Mouse (Mus musculus): ENCODE measurements at regions not wholly inside any gene's neighbourhood (a gene's known extent, or its start where the extent isn't known, plus 50 kb on each side); places are given as distances from the start of the nearest gene placed in this dataset.

- no peak for DNase-seq (ENCODE audit: low read depth, low spot score)
These were observed 318.4 kb upstream of the Slc7a11 start for GRCm38 (mm10) chr3:50761766-50762165.

GRCm38 (mm10) chr3:50758106-50758505, 314.7 kb upstream of the Slc7a11 start:
- DNase-seq (ENCODE audit: low read depth, low spot score) = no peak

GRCm38 (mm10) chr3:50737173-50737572, 293.8 kb upstream of the Slc7a11 start:
- DNase-seq (ENCODE audit: low read depth, low spot score) = no peak

GRCm38 (mm10) chr3:50719035-50719434, 275.6 kb upstream of the Slc7a11 start:
- DNase-seq (ENCODE audit: low read depth, low spot score) = no peak

GRCm38 (mm10) chr3:50713463-50713862, 270.0 kb upstream of the Slc7a11 start:
- no peak for DNase-seq (ENCODE audit: low read depth, low spot score)

GRCm38 (mm10) chr3:50709415-50709989, 266.1 kb upstream of the Slc7a11 start:
- DNase-seq (ENCODE audit: low read depth, low spot score) = no peak

- DNase-seq (ENCODE audit: low read depth, low spot score) = no peak
These were observed 263.3 kb upstream of the Slc7a11 start for GRCm38 (mm10) chr3:50706707-50707106.

- peak; percentile 4 for DNase-seq (ENCODE audit: low read depth, low spot score)
These were observed 251.7 kb upstream of the Slc7a11 start for GRCm38 (mm10) chr3:50694904-50695680.

GRCm38 (mm10) chr3:50694497-50694896, 251.1 kb upstream of the Slc7a11 start:
- DNase-seq (ENCODE audit: low read depth, low spot score) = peak; percentile 56

GRCm38 (mm10) chr3:50692306-50692705, 248.9 kb upstream of the Slc7a11 start:
- no peak for DNase-seq (ENCODE audit: low read depth, low spot score)

- DNase-seq (ENCODE audit: low read depth, low spot score) = no peak
These were observed 247.3 kb upstream of the Slc7a11 start for GRCm38 (mm10) chr3:50690750-50691149.

- no peak for DNase-seq (ENCODE audit: low read depth, low spot score)
These were observed 246.0 kb upstream of the Slc7a11 start for GRCm38 (mm10) chr3:50689375-50689774.

- no peak for DNase-seq (ENCODE audit: low read depth, low spot score)
These were observed 244.3 kb upstream of the Slc7a11 start for GRCm38 (mm10) chr3:50687755-50688154.

- DNase-seq (ENCODE audit: low read depth, low spot score) = no peak
These were observed 235.2 kb upstream of the Slc7a11 start for GRCm38 (mm10) chr3:50678611-50678988.

- peak; percentile 6 for DNase-seq (ENCODE audit: low read depth, low spot score)
These were observed 234.7 kb upstream of the Slc7a11 start for GRCm38 (mm10) chr3:50677953-50678610.

GRCm38 (mm10) chr3:50675769-50676168, 232.4 kb upstream of the Slc7a11 start:
- no peak for DNase-seq (ENCODE audit: low read depth, low spot score)

GRCm38 (mm10) chr3:50674860-50675566, 231.6 kb upstream of the Slc7a11 start:
- DNase-seq (ENCODE audit: low read depth, low spot score) = no peak

GRCm38 (mm10) chr3:50665316-50665715, 221.9 kb upstream of the Slc7a11 start:
- no peak for DNase-seq (ENCODE audit: low read depth, low spot score)

- no peak for DNase-seq (ENCODE audit: low read depth, low spot score)
These were observed 217.6 kb upstream of the Slc7a11 start for GRCm38 (mm10) chr3:50660966-50661365.

GRCm38 (mm10) chr3:50660566-50660965, 217.2 kb upstream of the Slc7a11 start:
- no peak for DNase-seq (ENCODE audit: low read depth, low spot score)

- DNase-seq (ENCODE audit: low read depth, low spot score) = no peak
These were observed 214.5 kb upstream of the Slc7a11 start for GRCm38 (mm10) chr3:50657890-50658289.

GRCm38 (mm10) chr3:50654441-50654840, 211.0 kb upstream of the Slc7a11 start:
- no peak for DNase-seq (ENCODE audit: low read depth, low spot score)
